Mouse (Mus musculus): Measurements from ENCODE around the gene Slc9a3. TPM values are rescaled to one million over a fixed set of nuclear protein-coding genes. Genes with fewer than 3 reads are reported as not detected.

The Slc9a3 gene
- polyA plus RNA-seq (2015; fragmentation: Nextera tagmentation; extraction: Ambion mirVana), result 0.08 TPM in 1 of 2 replicates, not detected in the other

DNA sequence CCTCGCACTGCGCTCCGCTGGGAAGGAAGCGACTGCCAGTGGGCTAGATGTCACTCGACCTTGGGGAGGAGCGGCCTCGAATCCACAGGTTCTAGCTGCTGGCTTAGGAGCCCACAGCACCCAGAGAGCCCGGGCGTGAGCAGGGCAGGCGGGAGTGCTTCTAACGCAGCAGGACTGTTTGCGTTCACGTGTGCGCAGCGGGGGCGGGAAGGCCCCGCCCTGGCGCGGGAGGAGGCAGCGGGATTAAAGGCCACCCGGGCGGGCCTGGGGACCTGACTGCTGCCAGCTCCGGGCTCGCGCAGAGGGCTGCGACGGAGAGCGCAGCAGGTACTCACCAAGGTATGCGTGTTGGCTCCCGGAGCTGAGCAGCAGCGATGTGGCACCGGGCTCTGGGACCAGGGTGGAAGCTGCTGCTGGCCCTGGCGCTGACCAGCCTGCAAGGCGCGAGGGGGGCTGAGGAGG lies at the start of gene Slc9a3:
Gene Slc9a3 (plus strand): TSS at position 317 of the 462 bp plus-strand sequence.
- H3K9me3 ChIP-seq (ENCODE audit: control insufficient read depth, low read length), result no peaks in the 10 kb centered on the region
- no peak for ATAC-seq
- WGBS, result under 1% methylated on average over 35 of the region's 35 CpGs
- H3K27ac ChIP-seq (ENCODE audit: low read length), result no peak within 1 kb of the TSS
- peaks cover 34% of the 10 kb centered on the region for H3K27me3 ChIP-seq (replicated peaks; ENCODE audit: control insufficient read depth, insufficient read depth, low read length)
- peak within 1 kb of the TSS; percentile 38 for H3K4me3 ChIP-seq (replicated peaks; ENCODE audit: low read length)
- H3K36me3 ChIP-seq (ENCODE audit: control insufficient read depth, insufficient read depth), result no peaks in the 10 kb centered on the region
- peaks cover 7% of the 10 kb centered on the region; the same call in 1 of the 2 replicates for H3K4me1 ChIP-seq (replicated peaks; ENCODE audit: control insufficient read depth, insufficient read depth, low read length)
- H3K9ac ChIP-seq (replicated peaks; ENCODE audit: low read depth, low read length), result peak within 1 kb of the TSS; percentile 45; the same call in 1 of the 2 replicates
- peak within 1 kb of the TSS; percentile 54 for H3K4me2 ChIP-seq (ENCODE audit: low read length)

DNA sequence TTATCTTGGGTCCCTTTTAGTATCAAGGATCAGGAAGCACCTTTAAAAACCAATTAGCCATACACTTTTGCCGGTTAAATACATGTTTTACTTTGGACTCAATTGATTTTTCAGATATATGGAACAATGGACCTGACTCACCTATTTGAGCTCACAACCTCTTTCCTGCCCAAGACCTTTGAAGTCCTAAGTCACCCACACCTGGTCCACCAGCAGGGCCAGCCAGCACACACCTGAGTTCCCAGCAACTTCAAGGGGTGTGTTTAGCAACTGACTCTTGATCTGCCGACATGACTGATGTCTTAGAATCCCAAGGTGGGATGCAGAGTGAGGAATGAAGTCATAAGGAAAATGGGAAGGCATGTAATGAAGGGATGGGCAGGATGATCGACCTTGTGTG lies 49.5 kb upstream of the Slc9a3 start:
- Histone ChIP-seq H3K27me3 (replicated peaks; ENCODE audit: control insufficient read depth, insufficient read depth, low read length) (no peaks in the 10 kb centered on the region), H3K9ac (replicated peaks; ENCODE audit: low read depth, low read length) (no peak overlapping the region), H3K9me3 (ENCODE audit: control insufficient read depth, low read length) (no peaks in the 10 kb centered on the region), H3K27ac (ENCODE audit: low read length) (no peak overlapping the region), H3K4me2 (ENCODE audit: low read length) (no peak overlapping the region), H3K4me3 (replicated peaks; ENCODE audit: low read length) (no peak overlapping the region), H3K36me3 (ENCODE audit: control insufficient read depth, insufficient read depth) (no peaks in the 10 kb centered on the region), H3K4me1 (replicated peaks; ENCODE audit: control insufficient read depth, insufficient read depth, low read length) (no peaks in the 10 kb centered on the region)
- WGBS, result 73% methylated on average over 3 of the region's 3 CpGs
- no peak for ATAC-seq

DNA sequence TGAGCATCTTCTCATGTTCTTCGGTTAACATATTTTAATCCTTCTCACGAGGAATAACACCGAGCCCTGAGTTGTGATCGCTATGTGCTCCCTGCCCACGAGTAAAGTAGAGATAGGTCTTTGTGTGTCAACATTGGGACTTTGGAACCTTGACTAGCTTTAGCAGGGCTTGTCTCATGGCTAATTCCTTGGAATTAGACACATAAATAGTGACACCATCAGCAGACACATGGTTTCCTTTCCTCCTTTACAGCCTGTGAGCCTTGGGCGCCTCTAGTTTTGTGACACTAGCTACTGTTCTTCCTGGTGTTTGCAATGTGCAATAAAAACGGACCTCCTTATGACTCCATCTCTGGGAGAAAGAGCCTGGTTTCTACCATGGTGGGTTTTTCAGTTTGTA lies 47.9 kb upstream of the Slc9a3 start:
- H3K4me1 ChIP-seq (replicated peaks; ENCODE audit: control insufficient read depth, insufficient read depth, low read length), result no peaks in the 10 kb centered on the region
- no peak for ATAC-seq
- no peaks in the 10 kb centered on the region for H3K9me3 ChIP-seq (ENCODE audit: control insufficient read depth, low read length)
- H3K4me2 ChIP-seq (ENCODE audit: low read length), result no peak overlapping the region
- no peaks in the 10 kb centered on the region; the same call in 1 of the 2 replicates for H3K27me3 ChIP-seq (replicated peaks; ENCODE audit: control insufficient read depth, insufficient read depth, low read length)
- no peak overlapping the region for H3K9ac ChIP-seq (replicated peaks; ENCODE audit: low read depth, low read length)
- WGBS, result 88% methylated on average over 7 of the region's 7 CpGs
- no peaks in the 10 kb centered on the region for H3K36me3 ChIP-seq (ENCODE audit: control insufficient read depth, insufficient read depth)
- no peak overlapping the region for H3K4me3 ChIP-seq (replicated peaks; ENCODE audit: low read length)
- H3K27ac ChIP-seq (ENCODE audit: low read length), result no peak overlapping the region

DNA sequence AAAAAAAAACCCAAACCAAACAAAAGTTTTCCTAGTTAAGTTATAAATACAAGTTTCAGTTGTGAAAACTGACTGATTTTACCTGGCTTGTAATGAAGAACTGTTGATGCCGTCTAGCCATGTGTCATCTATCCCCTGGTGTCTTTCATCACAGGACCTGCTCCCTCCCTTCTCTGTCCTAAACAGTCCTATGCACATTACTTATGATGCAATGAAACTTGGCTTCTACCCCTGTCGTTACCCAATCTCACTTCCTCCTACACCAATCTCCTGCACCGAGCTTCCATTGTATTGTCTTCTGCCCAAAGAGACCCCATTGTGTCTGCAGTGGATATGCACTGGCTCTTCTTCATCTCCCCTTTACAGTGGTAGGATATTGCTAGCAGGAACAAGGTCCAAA lies 31.0 kb upstream of the Slc9a3 start:
- no peak overlapping the region for H3K4me2 ChIP-seq (ENCODE audit: low read length)
- no peaks in the 10 kb centered on the region for H3K36me3 ChIP-seq (ENCODE audit: control insufficient read depth, insufficient read depth)
- no peaks in the 10 kb centered on the region for H3K27me3 ChIP-seq (replicated peaks; ENCODE audit: control insufficient read depth, insufficient read depth, low read length)
- no peaks in the 10 kb centered on the region for H3K4me1 ChIP-seq (replicated peaks; ENCODE audit: control insufficient read depth, insufficient read depth, low read length)
- no peaks in the 10 kb centered on the region for H3K9me3 ChIP-seq (ENCODE audit: control insufficient read depth, low read length)
- H3K9ac ChIP-seq (replicated peaks; ENCODE audit: low read depth, low read length), result no peak overlapping the region
- ATAC-seq, result no peak
- H3K4me3 ChIP-seq (replicated peaks; ENCODE audit: low read length), result no peak overlapping the region
- no peak overlapping the region for H3K27ac ChIP-seq (ENCODE audit: low read length)
- 70% methylated on average over 3 of the region's 3 CpGs for WGBS

DNA sequence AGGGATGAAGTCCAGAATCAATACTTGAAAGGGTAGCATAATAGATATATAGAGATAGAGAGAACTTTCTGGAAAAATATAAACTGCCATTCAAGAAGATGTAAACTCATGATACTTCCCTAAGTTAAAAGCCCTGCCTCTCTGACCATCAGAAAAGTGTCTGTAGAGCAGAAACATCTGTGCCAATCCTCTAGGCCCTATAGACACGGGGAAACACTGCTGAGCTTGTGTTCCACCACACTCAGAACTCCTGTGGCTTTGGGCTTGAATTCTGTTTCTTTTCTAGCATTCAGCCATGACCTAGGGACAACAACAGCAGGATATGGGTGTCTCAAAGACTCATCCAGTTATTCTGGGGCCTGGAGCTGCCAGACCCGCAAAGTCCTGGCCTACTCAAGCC lies 25.3 kb upstream of the Slc9a3 start:
- Histone ChIP-seq H3K27me3 (replicated peaks; ENCODE audit: control insufficient read depth, insufficient read depth, low read length) (no peaks in the 10 kb centered on the region), H3K36me3 (ENCODE audit: control insufficient read depth, insufficient read depth) (no peaks in the 10 kb centered on the region), H3K9ac (replicated peaks; ENCODE audit: low read depth, low read length) (no peak overlapping the region), H3K27ac (ENCODE audit: low read length) (no peak overlapping the region), H3K4me1 (replicated peaks; ENCODE audit: control insufficient read depth, insufficient read depth, low read length) (no peaks in the 10 kb centered on the region), H3K4me2 (ENCODE audit: low read length) (no peak overlapping the region), H3K9me3 (ENCODE audit: control insufficient read depth, low read length) (no peaks in the 10 kb centered on the region), H3K4me3 (replicated peaks; ENCODE audit: low read length) (no peak overlapping the region)
- ATAC-seq, result no peak
- WGBS, result 60% methylated on average over 2 of the region's 2 CpGs

DNA sequence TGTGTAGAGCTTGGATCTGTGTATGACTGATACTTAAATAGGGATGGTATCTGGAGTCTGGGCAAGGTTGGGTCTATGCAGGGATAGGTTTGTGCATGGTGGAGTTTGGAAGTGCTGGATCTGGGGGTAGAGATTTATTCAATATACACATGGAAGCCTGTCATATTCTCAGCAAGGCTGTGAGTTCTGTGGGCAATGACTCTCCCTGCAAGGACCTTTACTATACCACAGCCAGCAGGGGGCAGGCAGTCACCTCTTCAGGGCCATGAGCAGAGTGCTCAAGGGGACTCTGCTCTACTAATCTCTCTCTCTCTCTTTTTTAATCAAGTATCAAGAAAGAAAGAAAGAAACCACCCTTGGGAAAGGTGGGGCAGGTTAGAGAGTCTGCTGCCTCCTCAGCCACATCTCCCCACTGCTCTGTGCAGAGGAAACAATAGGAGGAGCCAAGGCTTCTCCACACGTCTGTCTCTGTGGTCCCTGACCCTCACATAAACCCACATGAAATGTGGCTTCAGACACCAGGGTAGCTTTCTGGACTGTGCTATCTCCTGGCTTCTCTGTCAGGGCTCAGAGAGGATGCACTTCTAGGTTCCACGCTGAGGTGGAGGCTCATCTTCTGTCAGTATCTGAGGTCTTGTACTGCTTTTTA lies 24.4 kb upstream of the Slc9a3 start:
- Histone ChIP-seq H3K4me1 (replicated peaks; ENCODE audit: control insufficient read depth, insufficient read depth, low read length) (no peaks in the 10 kb centered on the region), H3K27ac (ENCODE audit: low read length) (no peak overlapping the region), H3K4me3 (replicated peaks; ENCODE audit: low read length) (no peak overlapping the region), H3K36me3 (ENCODE audit: control insufficient read depth, insufficient read depth) (no peaks in the 10 kb centered on the region), H3K9me3 (ENCODE audit: control insufficient read depth, low read length) (no peaks in the 10 kb centered on the region), H3K27me3 (replicated peaks; ENCODE audit: control insufficient read depth, insufficient read depth, low read length) (no peaks in the 10 kb centered on the region), H3K9ac (replicated peaks; ENCODE audit: low read depth, low read length) (no peak overlapping the region), H3K4me2 (ENCODE audit: low read length) (no peak overlapping the region)
- ATAC-seq, result peak; percentile 86
- 39% methylated on average over 2 of the region's 2 CpGs for WGBS

DNA sequence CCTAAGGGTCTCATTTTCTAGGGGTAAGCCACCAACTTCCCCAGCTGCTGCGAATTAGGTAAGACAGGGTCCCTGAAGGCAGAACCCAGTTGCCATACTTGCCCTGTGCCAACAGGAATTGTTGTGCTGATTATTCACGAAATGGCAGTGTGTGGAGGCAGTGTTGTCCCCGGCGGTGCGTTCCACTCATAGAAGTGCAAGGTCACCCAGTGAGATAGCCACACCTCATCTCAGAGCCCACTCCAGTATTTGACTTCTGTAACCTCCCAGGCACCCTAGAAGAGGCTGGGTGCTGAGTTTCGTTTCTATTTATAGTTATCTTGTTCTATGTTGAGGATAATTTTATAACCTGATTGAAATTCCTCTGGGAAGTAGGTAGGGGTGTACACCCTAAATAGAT lies 22.3 kb upstream of the Slc9a3 start:
- H3K27me3 ChIP-seq (replicated peaks; ENCODE audit: control insufficient read depth, insufficient read depth, low read length), result no peaks in the 10 kb centered on the region
- H3K9me3 ChIP-seq (ENCODE audit: control insufficient read depth, low read length), result no peaks in the 10 kb centered on the region
- ATAC-seq, result no peak
- H3K4me1 ChIP-seq (replicated peaks; ENCODE audit: control insufficient read depth, insufficient read depth, low read length), result no peaks in the 10 kb centered on the region
- H3K36me3 ChIP-seq (ENCODE audit: control insufficient read depth, insufficient read depth), result no peaks in the 10 kb centered on the region
- no peak overlapping the region for H3K27ac ChIP-seq (ENCODE audit: low read length)
- 81% methylated on average over 6 of the region's 6 CpGs for WGBS
- no peak overlapping the region for H3K9ac ChIP-seq (replicated peaks; ENCODE audit: low read depth, low read length)
- H3K4me3 ChIP-seq (replicated peaks; ENCODE audit: low read length), result no peak overlapping the region
- no peak overlapping the region for H3K4me2 ChIP-seq (ENCODE audit: low read length)

DNA sequence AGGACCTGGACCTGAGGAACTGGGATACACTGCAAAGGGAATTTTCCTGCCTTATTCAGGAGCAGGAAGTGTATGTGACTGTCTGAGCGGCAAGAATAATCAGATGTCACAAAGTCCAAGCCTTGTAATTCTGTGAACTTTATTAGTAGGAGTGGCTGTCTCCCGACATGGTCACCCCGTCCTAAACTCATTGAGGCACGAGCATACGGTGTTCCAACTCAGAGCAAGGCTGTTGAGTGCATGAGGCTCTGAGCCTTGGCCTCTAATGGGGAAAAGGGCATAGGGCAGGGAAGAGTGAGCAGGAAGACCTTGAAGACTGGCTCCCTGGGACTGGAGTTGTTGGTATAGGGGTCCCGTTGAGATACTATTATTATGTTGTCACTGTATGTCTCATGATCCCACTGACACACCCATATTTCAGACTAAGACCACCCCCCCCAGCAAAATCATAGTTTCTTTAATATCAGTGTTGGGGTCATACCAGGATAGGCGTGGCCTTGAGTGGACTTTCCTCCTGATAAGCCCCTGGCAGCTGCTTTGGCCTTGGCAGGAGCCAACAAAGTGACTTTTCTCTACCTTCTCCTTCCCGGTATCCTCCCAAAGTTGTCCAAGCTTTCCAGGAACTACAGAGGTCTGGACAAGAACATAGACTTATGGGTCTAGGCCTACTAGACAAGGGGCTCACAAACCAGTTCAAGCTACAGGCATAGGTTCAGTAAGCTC lies 19.0 kb upstream of the Slc9a3 start:
- no peaks in the 10 kb centered on the region for H3K27me3 ChIP-seq (replicated peaks; ENCODE audit: control insufficient read depth, insufficient read depth, low read length)
- no peaks in the 10 kb centered on the region for H3K4me1 ChIP-seq (replicated peaks; ENCODE audit: control insufficient read depth, insufficient read depth, low read length)
- no peak overlapping the region for H3K27ac ChIP-seq (ENCODE audit: low read length)
- H3K36me3 ChIP-seq (ENCODE audit: control insufficient read depth, insufficient read depth), result no peaks in the 10 kb centered on the region
- ATAC-seq, result no peak
- H3K9ac ChIP-seq (replicated peaks; ENCODE audit: low read depth, low read length), result no peak overlapping the region
- H3K4me3 ChIP-seq (replicated peaks; ENCODE audit: low read length), result no peak overlapping the region
- H3K9me3 ChIP-seq (ENCODE audit: control insufficient read depth, low read length), result no peaks in the 10 kb centered on the region
- H3K4me2 ChIP-seq (ENCODE audit: low read length), result no peak overlapping the region
- WGBS, result 86% methylated on average over 8 of the region's 8 CpGs

DNA sequence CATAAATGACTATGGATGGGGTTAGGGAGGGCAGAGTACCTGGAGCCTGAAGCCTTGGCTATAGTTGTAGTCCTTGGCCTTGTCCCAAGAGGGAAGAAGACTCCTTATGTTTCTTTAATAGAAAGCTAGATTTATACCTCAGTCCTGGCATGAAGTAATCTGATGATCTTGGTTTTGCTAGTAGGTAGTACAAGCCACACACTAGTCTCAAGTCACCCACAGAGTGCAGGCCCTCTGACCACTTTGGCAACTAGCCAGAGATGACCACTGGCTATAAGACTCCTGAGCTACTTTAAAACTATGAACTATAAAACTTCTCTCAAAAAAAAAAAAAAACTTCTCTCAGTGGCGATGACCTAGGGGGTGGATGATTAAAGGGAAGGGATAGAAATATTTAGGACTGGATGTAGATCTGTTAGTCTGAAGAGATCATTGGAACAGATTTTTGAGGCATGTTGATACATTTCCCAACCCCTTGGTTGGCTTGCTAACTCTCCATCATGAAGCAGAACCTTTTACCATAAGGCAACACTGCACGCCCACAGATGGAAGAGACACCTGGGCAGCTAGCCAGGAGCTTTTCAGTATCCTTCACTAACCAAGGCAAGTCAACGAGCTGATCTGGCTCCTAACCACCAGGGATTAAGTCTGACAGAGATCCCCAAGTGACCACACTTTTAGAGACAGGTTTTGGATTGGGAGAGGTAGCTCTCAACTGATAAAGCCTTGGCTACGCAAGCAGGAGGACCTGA lies 18.2 kb upstream of the Slc9a3 start:
- no peak overlapping the region for H3K9ac ChIP-seq (replicated peaks; ENCODE audit: low read depth, low read length)
- H3K4me1 ChIP-seq (replicated peaks; ENCODE audit: control insufficient read depth, insufficient read depth, low read length), result no peaks in the 10 kb centered on the region
- no peak overlapping the region for H3K4me2 ChIP-seq (ENCODE audit: low read length)
- H3K4me3 ChIP-seq (replicated peaks; ENCODE audit: low read length), result no peak overlapping the region
- H3K27ac ChIP-seq (ENCODE audit: low read length), result no peak overlapping the region
- 78% methylated on average over 4 of the region's 4 CpGs for WGBS
- H3K36me3 ChIP-seq (ENCODE audit: control insufficient read depth, insufficient read depth), result no peaks in the 10 kb centered on the region
- no peaks in the 10 kb centered on the region for H3K27me3 ChIP-seq (replicated peaks; ENCODE audit: control insufficient read depth, insufficient read depth, low read length)
- no peak for ATAC-seq
- no peaks in the 10 kb centered on the region for H3K9me3 ChIP-seq (ENCODE audit: control insufficient read depth, low read length)
